Mouse (Mus musculus) erythroblast, embryonic 14.5 days (primary cell): ENCODE data around the gene Trpt1. TPM values are rescaled to one million over a fixed set of nuclear protein-coding genes. Genes with fewer than 3 reads are reported as not detected.

ENCODE experiments used
- H3K27me3 ChIP-seq: 2 replicates; pipeline ENCODE4 v1.6.1; 2012; ENCODE audit warnings: inconsistent platforms; ENCODE audit not compliant: control insufficient read depth
- H3K36me3 ChIP-seq: 2 replicates; pipeline ENCODE4 v1.6.1; 2012; ENCODE audit warnings: mild to moderate bottlenecking, inconsistent platforms; ENCODE audit not compliant: control insufficient read depth
- H3K4me1 ChIP-seq: 2 replicates; pipeline ENCODE4 v1.6.1; 2012; ENCODE audit warnings: inconsistent platforms; ENCODE audit not compliant: control insufficient read depth
- H3K4me3 ChIP-seq: replicated peaks from 2 replicates; pipeline ENCODE3; 2012; ENCODE audit warnings: moderate library complexity, mild to moderate bottlenecking, inconsistent platforms
- H3K9me3 ChIP-seq: 2 replicates; pipeline ENCODE4 v1.6.1; 2012; ENCODE audit warnings: low read length, inconsistent platforms, mixed read lengths; ENCODE audit not compliant: control insufficient read depth
- GATA1 ChIP-seq: IDR thresholded peaks from 2 replicates; pipeline ENCODE4 v1.6.1; 2012; ENCODE audit warnings: low read length, inconsistent platforms, mixed read lengths
- TAL1 ChIP-seq: IDR thresholded peaks from 3 replicates; pipeline ENCODE4 v1.6.1; 2012; ENCODE audit warnings: low read length, inconsistent platforms, mixed read lengths
- polyA plus RNA-seq: library from polyadenylated mRNA; stranded (reverse); fragments of >175 nt; gene quantifications from 2 replicates; pipeline ENCODE4 v1.2.3, GENCODE M21; 2012

Trpt1 gene
- polyA plus RNA-seq, 1 experiment: 0.10 TPM

DNA sequence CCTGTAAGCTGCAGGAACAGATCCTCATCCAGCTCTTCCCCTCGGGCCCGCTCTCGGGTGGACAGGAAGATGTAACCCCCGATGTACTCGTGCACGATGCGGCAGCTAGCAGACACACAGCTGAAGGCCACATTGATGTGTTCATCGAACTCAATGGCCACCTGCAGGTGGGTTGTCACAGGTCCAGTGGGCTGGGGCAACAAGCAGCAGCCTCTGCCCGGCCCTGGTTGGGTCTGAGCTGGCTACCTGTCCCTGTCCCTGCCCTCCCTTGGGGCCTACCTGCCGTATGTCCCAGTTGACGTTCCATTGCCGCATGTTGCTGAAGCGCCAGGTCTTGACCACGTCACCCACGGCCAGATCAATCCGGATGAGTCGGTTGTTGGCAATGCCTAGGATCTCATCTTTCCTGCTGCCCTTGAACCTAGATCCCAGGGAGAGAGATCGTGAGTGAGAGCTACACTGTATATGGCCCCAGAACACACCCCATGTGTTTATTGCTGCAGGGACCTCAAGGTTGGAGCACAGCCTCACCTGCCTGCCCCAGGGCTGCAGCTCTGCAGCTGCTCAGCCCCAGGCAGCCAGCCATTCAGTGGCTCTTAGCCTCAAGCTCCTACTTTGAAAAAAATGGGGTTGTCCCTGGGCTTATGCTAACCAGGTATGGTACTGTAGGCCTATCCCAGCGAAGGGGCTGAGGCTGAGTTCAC lies 3.6 kb downstream of the Trpt1 start:
- no peak overlapping the region for H3K4me3 ChIP-seq
- H3K9me3 ChIP-seq: no peaks in the 10 kb centered on the region
- peaks cover 76% of the 10 kb centered on the region for H3K36me3 ChIP-seq
- TF ChIP-seq GATA1 (no peak), TAL1 (no peak)
- H3K27me3 ChIP-seq: no peaks in the 10 kb centered on the region
- peaks cover 39% of the 10 kb centered on the region for H3K4me1 ChIP-seq

DNA sequence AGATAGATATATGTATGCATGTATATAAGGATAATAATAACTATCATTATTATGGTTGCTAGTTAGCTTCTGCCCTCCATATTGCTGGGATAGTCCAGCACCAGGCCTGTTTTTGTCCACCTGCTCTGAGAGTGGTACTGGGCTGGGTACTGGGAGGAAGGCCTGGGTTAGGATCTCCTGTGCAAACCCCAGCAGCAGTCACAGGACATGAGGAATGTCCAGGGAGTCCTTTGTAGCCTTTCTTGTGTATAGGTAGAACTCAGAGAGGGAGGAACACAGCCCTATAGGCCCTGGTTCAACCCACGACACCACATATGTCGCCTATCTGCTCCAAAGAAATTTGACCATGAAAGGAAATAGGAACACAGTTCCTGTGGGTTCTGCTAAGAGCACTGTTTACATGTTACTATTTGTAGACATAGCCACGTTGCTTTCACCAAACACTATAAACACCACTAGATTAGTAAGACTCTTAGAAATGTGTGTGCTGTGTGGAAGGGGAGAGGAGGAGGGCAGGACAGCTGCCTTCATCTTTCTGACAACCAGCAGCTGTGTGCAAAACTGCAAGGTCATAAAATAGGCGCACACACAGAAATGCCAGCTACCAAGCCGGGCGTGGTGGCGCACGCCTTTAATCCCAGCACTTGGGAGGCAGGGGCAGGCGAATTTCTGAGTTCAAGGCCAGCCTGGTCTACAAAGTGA lies 11.1 kb downstream of the Trpt1 start:
- Histone ChIP-seq H3K36me3 (peaks cover 77% of the 10 kb centered on the region), H3K9me3 (no peaks in the 10 kb centered on the region), H3K27me3 (no peaks in the 10 kb centered on the region), H3K4me1 (peaks cover 4% of the 10 kb centered on the region), H3K4me3 (no peak overlapping the region)
- TF ChIP-seq TAL1 (no peak), GATA1 (no peak)

DNA sequence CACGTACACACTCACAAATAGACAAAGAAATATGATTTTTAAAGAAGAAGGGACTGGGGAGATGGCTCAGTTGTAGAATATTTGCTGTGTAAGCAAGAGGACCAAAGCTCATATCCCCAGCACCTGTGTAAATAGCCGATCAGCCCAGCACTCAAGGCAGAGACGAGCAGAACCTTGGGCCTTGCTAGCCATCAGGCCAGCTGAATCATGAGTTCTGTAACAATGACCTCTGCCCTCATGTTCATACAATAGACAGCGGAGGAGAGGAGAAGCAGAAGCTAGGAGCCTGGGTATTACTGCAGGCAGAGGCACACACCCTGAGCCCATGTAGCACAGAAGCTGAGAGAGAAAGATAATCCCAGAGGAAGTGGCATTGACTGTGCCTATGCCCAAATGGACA lies 16.5 kb downstream of the Trpt1 start:
- Histone ChIP-seq H3K4me3 (no peak overlapping the region), H3K9me3 (no peaks in the 10 kb centered on the region), H3K4me1 (peaks cover 34% of the 10 kb centered on the region), H3K27me3 (no peaks in the 10 kb centered on the region), H3K36me3 (peaks cover 80% of the 10 kb centered on the region)
- TF ChIP-seq GATA1 (no peak), TAL1 (no peak)

DNA sequence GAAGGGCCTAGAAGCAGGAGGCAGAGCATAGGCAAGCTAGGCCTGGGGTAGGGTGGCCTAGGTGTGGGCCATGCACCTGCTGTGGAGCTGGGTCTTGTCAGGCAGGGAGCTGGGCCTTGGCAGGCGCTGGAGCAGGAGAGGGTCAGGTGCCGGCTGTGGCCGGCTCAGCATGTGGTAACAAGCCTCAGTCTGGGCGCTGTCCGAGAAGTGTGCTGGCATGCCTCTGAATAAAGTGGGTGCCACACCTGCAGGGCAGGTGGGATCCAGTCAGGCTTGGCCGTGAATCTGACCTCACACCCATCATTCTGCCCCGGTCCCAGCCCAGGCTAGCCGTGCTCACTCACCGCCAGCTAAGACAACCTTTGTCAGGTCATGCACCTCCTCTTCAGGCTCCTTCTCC lies 18.1 kb downstream of the Trpt1 start:
- H3K4me3 ChIP-seq: no peak overlapping the region
- TF ChIP-seq TAL1 (no peak), GATA1 (no peak)
- no peaks in the 10 kb centered on the region for H3K27me3 ChIP-seq
- H3K4me1 ChIP-seq: peaks cover 48% of the 10 kb centered on the region
- H3K36me3 ChIP-seq: peaks cover 83% of the 10 kb centered on the region
- no peaks in the 10 kb centered on the region for H3K9me3 ChIP-seq

DNA sequence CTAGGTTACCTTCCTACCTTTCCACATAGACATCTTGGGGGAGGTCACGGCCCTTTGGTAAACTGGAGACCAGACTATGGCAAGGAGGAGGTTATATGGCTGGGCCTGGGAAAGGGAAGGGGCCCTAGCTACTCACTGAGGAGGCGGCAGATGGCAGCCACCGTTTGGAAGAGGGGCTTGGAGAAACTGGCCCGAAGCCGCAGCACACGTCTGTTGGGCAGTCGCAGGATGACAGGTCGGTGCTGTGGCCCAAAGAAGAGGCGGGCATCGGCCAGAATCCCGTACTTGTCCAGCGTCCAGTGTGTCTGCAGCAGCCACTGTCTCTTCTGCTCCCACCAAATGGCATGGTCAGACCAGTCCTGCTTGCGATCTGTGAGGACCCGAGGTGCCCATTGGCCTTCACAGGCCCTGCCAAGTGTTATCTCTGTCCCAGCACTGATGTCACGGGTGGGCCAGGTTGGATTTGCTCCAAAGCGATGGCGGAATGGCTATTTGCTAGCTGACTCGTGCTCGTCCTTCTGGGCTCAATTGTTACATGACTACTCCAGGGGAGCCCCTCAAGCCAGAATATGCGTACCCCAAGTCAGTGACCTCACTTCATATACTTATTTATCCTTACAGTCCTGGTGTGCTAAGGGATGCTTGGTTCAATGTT lies 18.7 kb downstream of the Trpt1 start:
- TF ChIP-seq TAL1: no peak
- TF ChIP-seq GATA1: no peak
- Histone ChIP-seq H3K27me3 (no peaks in the 10 kb centered on the region), H3K36me3 (peaks cover 84% of the 10 kb centered on the region), H3K9me3 (no peaks in the 10 kb centered on the region), H3K4me3 (no peak overlapping the region), H3K4me1 (peaks cover 54% of the 10 kb centered on the region)

DNA sequence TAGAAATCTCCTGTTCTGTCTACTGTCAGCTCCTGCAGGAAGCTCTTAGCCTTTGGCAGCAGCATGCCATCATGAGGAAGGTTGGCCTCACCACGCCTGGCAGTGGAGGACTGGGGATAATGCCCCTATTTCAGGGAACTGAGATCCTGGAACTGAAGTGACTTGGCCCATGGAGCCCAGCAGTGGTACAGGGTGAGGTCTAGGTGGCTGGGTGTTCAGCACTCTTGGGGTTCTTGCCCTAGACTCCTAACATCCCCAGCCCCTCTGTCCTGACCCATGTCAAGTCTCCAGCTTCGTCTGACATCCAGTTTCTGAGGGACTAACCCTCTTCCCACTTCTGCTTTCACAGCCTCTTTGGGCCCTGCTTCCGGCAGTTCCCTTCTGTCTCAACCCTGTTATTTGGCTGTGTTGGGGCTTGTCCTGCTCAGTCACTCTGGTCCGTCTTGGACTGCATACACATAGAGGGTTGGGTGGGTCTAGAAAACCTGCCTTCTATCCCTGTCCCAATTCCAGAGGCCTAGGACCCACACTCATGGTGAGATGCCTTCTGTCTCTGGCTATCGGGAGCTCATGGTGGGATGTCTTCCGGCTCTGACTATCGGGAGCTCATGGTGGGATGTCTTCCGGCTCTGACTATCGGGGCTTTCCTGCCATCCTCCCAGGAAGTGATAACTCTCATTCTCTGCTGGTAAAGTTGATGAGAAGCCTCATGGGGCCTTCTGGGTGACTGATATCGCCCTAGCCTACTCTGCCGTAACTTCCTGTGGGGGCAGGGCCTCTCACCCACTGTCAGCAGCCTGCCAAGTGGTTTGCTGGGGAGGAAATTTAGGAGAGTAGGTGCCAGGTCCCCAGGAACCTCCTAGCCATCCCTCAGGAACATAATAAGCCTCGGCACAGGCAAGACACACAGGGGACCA lies 21.9 kb downstream of the Trpt1 start:
- peaks cover 65% of the 10 kb centered on the region for H3K4me1 ChIP-seq
- peak overlapping the region; percentile 71 for H3K4me3 ChIP-seq
- H3K27me3 ChIP-seq: no peaks in the 10 kb centered on the region
- TF ChIP-seq GATA1 (peak; percentile 57), TAL1 (peak; percentile 40; the same call in 2 of the 3 replicates)
- no peaks in the 10 kb centered on the region for H3K9me3 ChIP-seq
- peaks cover 95% of the 10 kb centered on the region for H3K36me3 ChIP-seq

DNA sequence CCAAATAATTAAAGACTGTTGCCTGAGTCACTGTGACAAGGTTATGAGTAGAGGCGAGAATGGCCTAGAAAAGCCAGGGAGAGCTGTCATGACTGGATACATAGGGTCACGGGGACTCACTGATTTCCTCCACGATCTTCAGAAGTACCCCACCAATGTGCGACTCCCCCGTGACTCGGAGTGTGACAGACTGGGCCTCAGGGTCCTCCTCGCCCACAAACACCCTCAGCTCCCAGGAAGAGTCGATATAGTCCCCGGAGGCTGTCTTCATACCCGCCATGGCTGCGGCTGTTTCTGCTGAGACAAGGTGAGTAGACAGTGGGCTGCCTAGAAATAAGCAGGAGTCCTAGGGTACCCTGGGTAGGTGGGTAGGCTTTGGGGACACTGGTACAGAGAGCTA lies 22.6 kb downstream of the Trpt1 start:
- TF ChIP-seq GATA1 (no peak), TAL1 (no peak)
- Histone ChIP-seq H3K27me3 (no peaks in the 10 kb centered on the region), H3K9me3 (no peaks in the 10 kb centered on the region), H3K36me3 (peaks cover 95% of the 10 kb centered on the region), H3K4me3 (peak overlapping the region; percentile 71), H3K4me1 (peaks cover 60% of the 10 kb centered on the region)

DNA sequence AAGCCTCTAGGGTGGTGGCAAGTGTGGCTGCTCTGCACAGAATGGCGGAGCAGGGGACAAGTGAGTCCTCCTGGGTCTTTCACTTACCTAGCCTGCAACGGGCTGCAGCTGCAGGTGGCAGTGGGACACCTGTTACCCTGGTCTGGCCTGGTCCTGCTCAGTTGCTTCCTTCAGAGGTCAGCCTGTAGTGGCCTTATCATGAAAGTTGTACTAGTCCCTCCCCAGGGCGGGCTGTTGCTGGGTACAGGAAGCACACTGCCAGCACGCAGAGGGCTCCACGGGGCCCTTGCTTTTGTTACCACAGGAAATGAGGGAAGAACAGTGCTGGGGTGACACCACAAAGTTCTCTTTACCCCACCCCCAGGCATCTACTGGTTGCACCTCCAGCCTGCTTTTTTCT lies 23.3 kb downstream of the Trpt1 start, which contains the start of gene Fermt3:
Gene Fermt3 (minus strand): TSS at position 279 of the 400 bp plus-strand sequence.
- H3K9me3 ChIP-seq: no peaks in the 10 kb centered on the region
- H3K27me3 ChIP-seq: no peaks in the 10 kb centered on the region
- H3K4me1 ChIP-seq: peaks cover 56% of the 10 kb centered on the region
- no peak for TF ChIP-seq GATA1
- TF ChIP-seq TAL1: no peak
- H3K4me3 ChIP-seq: peak within 1 kb of the TSS; percentile 71
- H3K36me3 ChIP-seq: peaks cover 95% of the 10 kb centered on the region
